Mouse (Mus musculus) ovary, postnatal 36 days (tissue): ENCODE results near the gene Lrwd1.
"Not testable (repeated sequence)": the region's sequence is repeated elsewhere in the genome, so short reads cannot be mapped to it uniquely, and the experiment has no call there.

Source experiments
- DNase-seq: peaks from one replicate; pipeline ENCODE4 v3.0.0; 2022; ENCODE audit warnings: low spot score, mixed read lengths

The Lrwd1 gene

DNA sequence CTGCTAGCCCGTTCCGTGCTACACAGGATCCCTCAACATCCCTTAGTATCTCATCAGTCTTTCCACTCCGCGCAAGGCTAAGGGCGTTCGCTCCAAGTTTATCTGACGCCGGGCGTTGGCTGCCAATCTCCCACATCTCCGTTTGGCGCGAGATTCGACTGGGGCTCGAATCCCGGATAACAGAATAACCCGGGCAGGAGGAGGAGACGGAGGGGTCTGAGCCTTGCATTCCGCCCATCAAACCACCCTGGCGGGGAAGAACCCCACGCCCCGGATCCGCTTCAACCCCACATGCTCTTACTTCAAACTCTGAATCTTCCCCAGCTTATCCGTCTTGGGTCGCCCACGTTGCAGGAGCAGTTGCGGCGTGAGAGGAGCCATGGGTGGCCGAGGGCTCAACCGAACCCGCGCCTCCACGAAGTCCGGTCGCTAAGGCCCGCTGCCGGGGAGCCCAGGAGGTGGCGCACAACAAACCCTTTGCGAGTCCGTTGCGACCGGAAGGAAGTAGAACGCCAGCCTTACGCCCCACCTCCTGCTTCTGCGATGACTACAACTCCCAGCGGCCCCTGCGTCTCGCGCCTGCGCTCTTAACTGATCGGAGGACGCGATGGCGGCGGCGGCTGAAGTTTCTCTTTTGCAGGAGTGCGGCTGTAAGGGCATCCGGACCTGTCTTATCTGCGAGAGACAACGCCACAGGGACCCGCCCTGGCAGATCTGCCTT, at the start of gene Lrwd1, which contains the start of gene Alkbh4:
Lrwd1 (minus strand) TSS at position 504 of the 721 bp plus-strand sequence.
Alkbh4 (plus strand) TSS at position 576 of the 721 bp plus-strand sequence.
- peak; percentile 94 for DNase-seq

DNA sequence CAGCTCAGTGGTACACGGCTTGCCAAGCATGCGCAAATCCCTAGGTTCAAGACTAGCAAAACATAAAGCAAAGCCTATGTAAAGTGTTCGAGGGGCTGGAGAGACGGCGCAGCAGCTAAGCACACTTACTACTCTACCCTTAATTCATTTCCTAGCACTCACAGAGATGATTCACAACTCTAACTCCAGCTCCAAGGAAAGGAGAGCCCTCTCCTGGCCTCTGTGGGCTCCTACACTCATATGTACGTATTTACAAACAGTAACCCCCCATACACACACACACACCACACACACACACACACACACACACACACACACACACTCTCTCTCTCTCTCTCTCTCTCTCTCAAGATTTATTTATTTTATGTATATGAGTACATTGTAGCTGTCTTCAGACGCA, 47.9 kb upstream of the Lrwd1 start:
- no peak for DNase-seq

DNA sequence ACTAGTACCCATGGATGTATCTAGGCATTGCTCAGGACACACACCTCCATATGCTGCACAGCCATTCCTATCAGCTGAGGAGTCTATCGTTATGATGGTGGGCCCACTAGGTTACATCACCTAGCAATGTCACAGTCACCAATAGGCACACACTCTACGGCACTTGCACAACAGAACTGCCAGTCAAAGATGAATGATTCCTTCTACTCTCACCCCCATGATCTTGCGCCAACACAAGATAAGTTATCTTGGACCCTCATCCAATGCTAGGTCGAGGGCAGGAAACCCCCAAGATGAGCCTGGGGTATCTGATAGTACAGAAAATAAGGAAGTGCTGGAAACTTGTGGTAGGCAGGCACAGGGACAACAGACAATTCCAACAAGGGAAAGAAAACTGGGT, 47.0 kb upstream of the Lrwd1 start:
- no peak for DNase-seq

DNA sequence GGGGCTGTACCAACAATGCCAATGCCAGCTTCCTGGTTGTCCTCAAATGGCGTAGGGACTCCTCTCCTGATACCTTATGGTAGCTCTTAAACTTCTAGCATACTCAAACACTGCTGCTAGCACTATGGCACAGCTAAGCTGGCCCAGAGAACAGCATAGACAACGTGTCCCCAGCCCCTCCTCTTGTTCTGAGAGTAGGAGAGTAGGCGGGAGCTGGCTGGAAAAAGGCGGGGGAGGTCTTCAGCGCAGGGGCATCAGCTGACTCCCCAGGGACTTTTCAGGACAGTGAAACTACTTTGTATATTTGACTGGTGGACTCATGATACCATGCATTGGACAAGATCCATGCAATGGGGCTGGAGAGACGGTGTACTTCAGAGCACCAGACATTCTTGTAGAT, 46.2 kb upstream of the Lrwd1 start:
- no peak for DNase-seq

DNA sequence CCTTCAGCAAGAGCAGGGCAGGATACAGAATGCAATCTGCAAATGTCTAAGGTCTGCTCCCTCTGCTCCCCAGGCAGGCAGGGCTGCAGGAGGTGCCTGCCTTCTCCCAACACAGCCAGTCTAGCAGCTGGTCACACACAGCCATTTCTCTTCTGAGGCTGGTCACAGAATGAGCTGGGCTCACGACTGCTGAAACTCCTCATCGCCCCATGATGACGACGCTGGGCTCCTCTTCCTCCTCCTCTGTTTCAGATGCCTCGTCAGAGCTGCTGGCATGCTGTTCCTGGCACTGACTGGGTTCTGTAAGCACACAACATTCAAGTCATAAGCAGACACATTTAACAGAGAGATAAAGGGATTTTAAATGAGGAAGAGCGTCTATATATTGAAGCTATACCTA, 45.3 kb upstream of the Lrwd1 start:
- no peak for DNase-seq

DNA sequence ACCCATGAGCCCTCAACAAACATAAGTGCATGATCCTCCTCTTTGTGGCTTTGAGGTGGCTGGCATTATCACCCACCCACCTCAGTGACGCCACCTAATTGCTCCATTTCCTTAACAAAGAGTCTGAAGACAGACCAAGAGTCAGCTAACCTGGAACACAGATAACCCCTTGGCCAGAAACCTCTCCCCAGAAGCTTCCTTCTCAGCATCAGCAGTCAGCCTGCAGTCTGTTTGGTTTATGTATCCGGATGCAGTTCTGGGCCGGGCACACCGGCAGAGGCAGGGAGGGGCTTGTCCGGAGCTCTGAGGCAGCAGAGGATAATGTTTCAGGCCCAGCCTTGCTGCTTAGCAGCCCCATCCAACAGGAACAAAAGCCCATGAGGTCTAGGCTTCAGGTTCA, 43.7 kb upstream of the Lrwd1 start:
- DNase-seq = no peak

DNA sequence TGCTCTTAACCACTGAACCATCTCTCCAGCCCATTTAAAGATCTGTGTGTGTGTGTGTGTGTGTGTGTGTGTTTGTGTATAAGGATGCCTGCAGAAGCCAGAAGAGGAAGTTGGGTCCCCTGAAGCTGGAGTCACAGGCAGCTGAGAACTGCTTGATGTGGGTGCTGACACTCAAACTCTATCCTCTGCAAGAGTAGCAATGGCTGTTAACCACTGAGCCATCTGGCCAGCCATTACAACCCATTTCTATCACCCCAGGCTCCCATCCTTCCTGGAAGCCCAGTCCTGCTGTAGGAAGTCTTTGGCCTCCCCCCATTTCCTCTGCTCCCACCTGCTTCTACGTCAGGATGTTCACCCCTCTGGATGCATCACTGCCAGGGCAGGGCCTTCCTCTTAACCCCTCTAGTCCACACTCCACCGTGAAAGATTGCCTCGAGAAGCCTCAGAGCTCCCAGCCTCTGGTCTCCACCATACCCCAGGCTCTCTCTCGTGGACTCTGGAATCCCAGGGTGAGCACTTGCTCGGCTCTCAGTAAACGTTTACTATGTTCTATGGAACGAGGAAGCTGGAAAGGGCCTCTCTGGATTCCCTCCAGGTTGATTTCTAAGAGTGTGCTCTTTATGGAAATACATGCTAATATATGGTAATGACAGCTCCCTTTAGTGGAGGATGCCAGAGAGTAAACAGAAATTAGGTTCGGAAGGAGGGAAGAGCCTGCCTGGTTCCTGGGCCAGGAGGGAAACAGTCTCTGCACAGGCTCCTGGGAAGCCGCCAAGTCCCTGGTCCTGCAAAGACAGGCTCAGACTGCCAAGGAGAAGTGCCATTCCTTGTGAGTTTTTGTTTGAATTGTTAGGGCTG, 38.0 kb upstream of the Lrwd1 start:
- peak; percentile 53 for DNase-seq

DNA sequence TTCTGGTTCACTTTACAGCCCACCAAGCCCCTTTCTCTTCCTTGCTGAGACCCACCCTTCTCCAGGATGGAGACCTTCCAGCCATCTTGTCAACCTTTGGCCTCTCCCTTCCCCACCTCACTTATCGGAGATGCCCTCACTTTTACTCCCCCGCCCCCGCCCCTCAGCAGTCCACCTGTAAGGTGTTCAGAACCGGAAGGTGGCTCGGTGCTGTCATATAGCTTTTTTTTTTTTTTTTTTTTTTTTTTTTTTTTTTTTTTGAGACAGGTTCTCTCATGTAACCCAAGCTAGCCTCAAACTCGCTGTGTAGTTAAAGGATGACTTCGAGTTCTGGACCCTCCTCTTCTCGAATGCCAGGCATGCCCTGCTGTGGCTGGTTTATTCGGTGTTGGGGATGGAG, 37.1 kb upstream of the Lrwd1 start:
- no peak for DNase-seq

DNA sequence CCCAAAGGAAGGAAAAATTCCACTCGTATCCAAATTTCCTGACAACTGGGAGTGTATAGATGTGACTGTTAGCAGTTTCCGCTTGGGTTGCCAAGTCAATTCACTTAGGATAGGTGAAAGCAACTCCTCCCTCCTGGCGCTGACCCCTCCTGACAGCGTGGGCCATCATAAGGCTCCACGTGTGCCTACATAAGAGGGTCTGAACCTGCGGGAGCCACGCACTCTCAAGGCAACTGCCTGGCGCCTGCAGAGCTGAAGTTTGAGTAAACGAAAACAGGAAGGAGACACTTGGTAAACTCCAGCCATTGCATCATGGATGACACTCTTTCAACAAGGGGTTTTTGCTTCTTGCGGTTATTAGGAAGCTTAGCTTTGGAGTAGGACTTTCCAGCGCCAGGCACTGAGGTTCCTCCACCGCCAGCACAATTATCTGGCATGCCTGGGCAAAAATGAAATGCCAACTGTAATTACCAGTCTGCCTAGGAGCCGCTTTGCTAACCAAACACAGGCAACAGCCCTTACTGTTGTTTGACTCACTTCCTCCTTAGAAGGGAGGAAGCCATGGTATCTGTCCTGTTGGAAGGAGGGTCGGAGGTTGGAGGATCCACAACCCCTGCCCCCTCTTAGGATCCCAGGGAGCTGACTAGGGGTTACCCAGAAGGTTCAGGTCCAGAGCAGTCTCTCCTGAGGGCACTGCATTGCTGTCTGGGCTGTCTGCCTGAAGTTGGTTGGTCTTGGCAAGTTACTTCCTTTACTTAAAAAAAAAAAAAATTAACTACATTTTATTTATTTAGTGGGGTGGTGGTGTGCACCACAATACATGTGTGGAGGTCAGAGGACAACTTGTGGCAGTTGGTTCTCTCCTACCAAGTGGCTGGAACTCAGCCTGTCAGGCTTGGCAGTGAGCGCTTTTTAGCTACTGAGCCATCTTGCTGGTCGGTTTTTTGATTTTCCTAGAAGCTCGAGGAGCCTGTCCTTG, 35.8 kb upstream of the Lrwd1 start:
- DNase-seq = no peak

DNA sequence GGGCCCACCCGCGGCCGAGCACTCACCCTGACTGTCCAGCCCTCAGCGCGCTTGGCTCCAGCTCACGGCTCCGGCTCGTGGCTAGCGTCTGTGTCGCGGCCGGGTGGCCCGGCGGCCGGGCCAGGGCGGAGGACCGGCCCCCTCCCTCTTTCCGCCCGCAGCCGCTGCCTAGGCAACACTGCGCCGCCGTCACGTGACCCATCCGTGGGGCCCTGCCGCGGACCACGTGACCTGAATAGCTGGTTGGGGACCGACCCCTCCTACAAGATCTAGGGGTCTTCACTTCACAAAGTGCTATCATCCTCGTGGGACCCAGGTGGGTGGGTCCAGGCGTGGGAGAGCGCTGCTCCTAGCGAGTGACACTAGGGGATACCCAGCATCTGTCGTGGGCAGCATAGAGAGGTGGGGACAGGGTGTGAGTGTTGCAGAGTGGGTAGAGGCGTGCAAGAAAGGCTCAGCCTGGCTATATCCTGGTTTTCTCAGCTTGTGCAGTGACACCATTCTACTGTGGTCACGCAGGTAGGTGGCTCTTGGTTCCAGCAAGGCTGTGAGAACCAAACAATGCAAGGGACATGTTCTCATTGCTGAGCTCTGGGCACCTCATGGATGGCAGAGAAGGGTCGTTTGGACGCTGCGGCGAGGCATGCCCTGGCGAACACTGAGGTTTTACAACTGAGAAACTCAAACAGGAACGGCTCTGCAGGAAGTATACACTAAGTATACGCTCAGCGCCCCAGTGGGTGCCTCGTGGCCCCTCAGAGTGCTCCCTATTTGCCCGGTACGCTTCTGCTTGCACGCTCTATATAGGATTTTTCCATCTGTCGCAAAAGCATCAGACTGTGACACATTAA, 34.9 kb upstream of the Lrwd1 start, which contains the start of gene Orai2:
Orai2 (minus strand) TSS at position 202 of the 851 bp plus-strand sequence.
- DNase-seq = peak; percentile 73

DNA sequence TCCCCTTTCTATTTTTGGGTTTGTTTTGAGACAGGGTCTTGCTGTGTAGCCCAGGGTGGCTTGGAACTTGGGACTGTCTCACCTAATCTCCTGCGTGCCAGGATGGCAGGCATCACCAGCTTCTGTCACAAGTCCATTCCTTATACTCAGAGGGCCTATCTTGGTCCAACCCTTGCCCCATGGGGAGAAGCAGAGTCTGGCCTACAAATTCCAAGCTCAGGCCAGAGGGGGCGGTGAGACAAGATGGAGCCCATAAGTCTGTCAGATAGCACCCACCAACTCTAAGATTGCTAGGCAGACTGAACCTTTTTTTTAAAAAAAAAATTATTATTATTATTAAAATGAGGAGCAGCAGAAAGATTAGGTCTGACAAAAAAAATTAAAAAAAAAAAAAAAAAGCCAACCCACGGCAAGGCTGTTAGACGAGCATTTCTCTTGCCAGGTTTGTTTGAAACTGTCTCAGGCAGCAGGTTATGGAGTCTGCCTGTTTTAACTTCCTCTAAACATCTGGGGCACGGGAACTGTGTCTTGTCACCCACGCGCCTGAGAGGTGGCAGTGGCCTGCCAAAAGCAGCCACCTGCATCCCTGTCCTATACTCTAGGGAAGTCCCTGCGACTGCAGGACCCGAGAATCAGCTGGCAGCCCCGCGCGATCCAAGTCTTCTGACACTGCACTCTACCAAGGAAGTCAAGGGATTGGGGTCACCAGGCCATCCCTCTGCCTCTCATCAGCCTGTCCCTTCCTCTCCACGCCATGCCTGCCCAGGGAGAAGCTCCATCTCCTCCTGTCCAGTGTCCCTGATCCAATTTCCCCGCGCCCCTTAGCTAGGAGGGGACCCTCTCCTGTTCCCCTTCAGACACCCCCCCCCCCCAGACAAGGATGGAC, 34.0 kb upstream of the Lrwd1 start:
- peak; percentile 17 for DNase-seq

DNA sequence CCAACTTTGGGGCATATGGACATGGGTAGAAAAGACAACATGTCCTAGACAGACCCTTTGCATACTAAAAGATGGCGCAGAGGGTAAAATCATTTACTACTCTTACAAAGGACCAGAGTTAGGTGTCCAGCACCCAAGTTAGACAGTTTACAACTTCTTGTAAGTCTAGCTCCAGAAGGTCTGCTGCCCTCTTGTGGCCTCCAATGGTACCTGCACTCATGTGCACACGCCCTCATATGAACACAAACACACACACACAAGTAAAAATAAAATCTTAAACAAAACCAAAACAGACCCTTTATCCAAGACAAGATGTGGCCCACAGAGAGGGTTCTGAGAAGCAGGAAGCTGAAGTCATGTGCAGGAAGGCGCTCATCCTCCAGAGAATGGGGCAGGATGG, 32.2 kb upstream of the Lrwd1 start:
- no peak for DNase-seq

DNA sequence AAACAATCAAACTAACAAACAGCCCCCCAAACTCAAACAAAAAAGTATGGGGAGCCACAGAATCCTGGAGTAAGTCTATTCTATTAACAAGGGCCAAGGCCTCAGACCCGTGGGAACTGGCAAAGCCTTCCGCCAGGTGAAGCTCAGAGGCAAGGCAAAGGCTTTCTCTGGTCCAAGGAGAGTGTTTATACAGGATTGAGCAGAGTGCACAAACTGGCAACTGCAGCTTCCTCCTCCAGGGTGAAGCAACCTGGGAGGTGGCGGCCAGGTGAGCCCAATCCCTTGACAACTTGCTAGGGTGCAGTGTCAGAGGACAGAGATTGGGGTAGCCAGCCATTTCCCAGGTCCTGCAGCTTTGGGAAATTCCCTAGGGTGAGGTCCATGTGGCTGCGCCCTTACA, 31.4 kb upstream of the Lrwd1 start:
- DNase-seq = no peak

DNA sequence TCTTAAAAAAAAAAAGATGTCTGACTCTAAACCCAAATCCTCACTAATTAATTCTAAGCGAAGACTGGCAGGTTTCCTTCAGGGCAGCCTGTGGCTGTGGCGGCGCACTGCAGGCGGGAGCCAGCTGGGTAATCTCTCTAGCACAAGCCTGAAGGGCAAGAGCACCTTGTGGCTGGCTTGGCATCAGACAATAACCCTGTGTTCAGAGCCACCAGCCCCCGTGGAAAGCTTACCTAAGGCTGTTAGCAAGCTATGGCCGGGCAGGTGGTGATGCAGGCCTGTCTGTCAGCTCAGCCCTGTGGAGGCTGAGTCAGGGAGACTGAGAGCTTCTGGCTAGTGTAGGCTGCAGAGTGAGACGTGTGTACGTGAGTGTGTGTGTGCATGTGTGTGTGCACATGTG, 29.4 kb upstream of the Lrwd1 start:
- no peak for DNase-seq

DNA sequence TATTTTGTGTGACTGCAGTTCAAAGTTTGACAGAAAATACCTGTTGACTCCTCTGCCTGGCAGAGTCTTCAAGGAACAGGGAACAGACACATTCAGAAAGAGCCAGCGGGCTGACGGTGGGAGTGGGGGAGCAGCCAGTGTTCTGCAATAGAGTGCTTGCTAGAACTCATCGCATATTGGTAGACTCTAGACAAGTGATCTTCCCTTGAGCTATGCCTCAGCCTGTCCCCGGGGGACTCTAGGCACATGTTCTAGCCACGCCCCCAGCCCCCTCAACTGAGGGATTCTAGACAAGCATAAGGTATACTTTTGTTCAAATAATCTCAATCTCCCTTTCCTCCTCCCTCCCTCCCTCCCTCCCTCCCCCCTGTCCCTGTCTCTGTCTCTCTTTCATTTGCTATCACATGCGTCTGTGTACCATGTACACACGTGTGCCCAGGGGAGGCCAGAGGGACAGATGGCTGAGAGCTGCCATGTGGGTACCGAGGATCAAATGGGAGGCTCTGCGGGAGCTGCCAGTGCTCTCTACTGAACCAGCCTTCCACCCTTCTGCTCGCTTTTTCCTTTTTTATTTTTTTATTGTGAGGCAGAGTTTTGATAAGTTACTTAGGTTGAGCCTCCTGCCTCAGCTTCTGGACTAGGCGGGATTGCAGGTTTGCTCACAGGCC, 28.1 kb upstream of the Lrwd1 start:
- DNase-seq = no peak

DNA sequence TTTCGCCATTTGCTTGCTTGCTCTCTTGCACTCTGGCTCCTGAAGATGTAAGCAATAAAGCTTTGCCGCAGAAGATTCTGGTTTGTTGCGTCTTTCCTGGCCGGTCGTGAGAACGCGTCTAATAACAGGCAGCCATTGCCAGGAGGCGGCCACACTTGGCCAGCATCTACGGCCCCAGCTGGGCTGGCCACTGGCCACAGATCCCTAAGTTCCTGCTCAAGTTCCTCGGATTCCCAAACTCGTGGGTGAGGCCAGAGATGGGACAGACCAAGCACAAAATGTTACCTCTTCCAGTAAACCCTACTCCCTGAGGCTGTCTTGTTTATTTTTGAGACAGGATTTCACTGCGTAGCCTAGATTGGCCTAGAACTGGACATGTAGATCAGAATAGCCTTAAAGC, 24.2 kb upstream of the Lrwd1 start:
- DNase-seq = not testable (repeated sequence)

DNA sequence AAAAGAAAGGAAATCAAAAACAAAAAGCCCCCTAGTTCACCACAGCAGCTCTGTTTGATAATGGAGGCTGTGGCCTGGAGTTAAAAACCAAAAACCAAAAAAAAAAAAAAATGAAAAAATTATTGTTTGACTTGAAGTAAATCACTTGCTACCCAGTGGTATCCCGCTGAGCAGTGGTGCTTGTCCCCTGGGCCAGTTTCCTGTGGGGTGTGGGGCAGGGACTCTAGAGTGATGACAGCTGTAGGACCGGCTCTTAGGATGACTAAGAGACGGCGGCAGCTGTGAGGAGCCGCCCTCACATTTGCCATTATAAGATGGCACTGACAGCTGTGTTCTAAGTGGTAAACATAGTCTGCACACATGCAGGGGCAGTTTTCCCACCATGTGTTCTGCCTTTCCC, 19.5 kb upstream of the Lrwd1 start:
- no peak for DNase-seq

DNA sequence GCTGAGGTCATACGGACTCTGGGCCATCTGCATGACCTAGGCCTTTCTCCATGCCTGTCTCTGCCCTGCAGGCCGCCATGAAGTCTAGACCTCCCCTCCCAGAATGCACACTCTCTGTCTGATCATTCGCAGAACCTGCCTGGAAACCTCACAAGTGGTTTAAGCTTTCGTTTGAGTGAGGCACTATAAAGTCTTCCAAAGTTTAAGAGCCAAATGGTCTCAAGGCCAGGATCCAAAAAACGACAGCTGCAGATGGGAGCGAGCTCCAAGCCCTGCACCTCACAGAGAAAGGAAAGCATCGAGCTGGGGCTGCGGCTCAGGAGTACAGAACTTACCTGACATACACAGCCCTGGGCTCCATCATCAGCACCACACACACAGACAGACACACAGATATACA, 16.5 kb upstream of the Lrwd1 start:
- no peak for DNase-seq

DNA sequence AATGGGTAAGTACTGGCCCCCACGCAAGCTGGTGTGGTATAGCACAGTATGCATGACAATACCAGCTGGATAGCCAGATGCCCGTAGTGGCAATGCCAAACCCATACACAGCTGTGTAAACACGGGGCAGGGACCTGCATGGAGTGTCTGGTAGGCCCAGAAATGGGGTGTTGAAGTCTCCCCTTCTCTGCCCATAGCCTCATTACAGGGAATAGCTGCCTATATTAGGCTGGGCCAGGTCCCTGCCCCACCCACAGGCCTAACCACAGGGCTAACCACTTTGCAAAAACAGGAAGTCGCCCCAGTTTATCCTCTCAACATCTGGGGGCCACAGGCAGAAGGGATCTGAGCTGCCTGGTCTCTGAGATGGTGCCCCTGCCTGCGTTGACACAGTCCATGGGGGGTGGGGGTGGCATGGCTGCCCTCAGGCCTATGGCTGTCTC, 13.3 kb upstream of the Lrwd1 start:
- not testable (repeated sequence) for DNase-seq
